Mouse (Mus musculus): ENCODE results near the gene Cacna1e. TPM values are rescaled to one million over a fixed set of nuclear protein-coding genes. Genes with fewer than 3 reads are reported as not detected.

Cacna1e gene
- total and polyA plus RNA-seq, 3 experiments: 0.60 to 8.5 (median 2.5) TPM

- Histone ChIP-seq H3K4me2 (ENCODE audit: insufficient read depth, low read depth, poor library complexity, severe bottlenecking) (no peak overlapping the region), H3K4me3 (replicated peaks in 1 of 3; ENCODE audit: low read depth in 2 of 3, low read length in 2 of 3, poor library complexity in 1 of 3) (no peak overlapping the region), H3K79me2 (replicated peaks; ENCODE audit: control insufficient read depth, extremely low read depth, insufficient read depth, poor library complexity, severe bottlenecking) (no peaks in the 10 kb centered on the region), H3K4me1 (ENCODE audit: control insufficient read depth in 1 of 2, insufficient read depth in 2 of 2) (peaks cover 2 to 33% of the 10 kb centered on the region in 2 experiments; a peak in 2 of 4 replicates), H3K36me3 (replicated peaks in 1 of 2; ENCODE audit: control insufficient read depth in 1 of 2, insufficient read depth in 1 of 2, low read length in 1 of 2) (no peaks in the 10 kb centered on the region), H3K9me3 (replicated peaks; ENCODE audit: low read length) (no peaks in the 10 kb centered on the region), H3K27ac (ENCODE audit: insufficient read depth, low read depth) (no peak overlapping the region), H3K27me3 (replicated peaks) (no peaks in the 10 kb centered on the region), H3K9ac (ENCODE audit: insufficient read depth, low read depth) (no peak overlapping the region)
- DNase-seq (ENCODE audit: extremely low read depth): no peak
- dilution Hi-C loops (cut with MboI; ENCODE audit: extremely low pct_ligation_motif_present, extremely low pct_unique_long_range_greater_than_20kb, low sequenced_read_pairs) (no loop called here), in situ Hi-C loops (cut with MboI; ENCODE audit: low pct_ligation_motif_present, low pct_unique_long_range_greater_than_20kb, low sequenced_read_pairs) (no loop called here)
- no peak for TF ChIP-seq RCOR1 (conservative IDR thresholded peaks at IDR 0.05; ENCODE audit: low read depth, low read length)
- no peak for TF ChIP-seq CTCF (conservative IDR thresholded peaks at IDR 0.05 in 1 of 2, IDR thresholded peaks at IDR 0.05 in 1 of 2; ENCODE audit: low read depth in 2 of 2, low read length in 2 of 2)
These were observed 206.2 kb downstream of the Cacna1e start for GRCm38 (mm10) chr1:154678151-154678550.

GRCm38 (mm10) chr1:154677677-154678076 lies 206.6 kb downstream of the Cacna1e start:
- in situ Hi-C loops (cut with MboI; ENCODE audit: low pct_ligation_motif_present, low pct_unique_long_range_greater_than_20kb, low sequenced_read_pairs) (no loop called here), dilution Hi-C loops (cut with MboI; ENCODE audit: extremely low pct_ligation_motif_present, extremely low pct_unique_long_range_greater_than_20kb, low sequenced_read_pairs) (no loop called here)
- H3K36me3 ChIP-seq (replicated peaks in 1 of 2; ENCODE audit: control insufficient read depth in 1 of 2, insufficient read depth in 1 of 2, low read length in 1 of 2): peaks cover under 1 to 2% of the 10 kb centered on the region in 2 experiments
- H3K9me3 ChIP-seq (replicated peaks; ENCODE audit: low read length): no peaks in the 10 kb centered on the region
- no peak for DNase-seq (ENCODE audit: extremely low read depth)
- H3K4me2 ChIP-seq (ENCODE audit: insufficient read depth, low read depth, poor library complexity, severe bottlenecking): no peak overlapping the region
- TF ChIP-seq BHLHE40 (IDR thresholded peaks at IDR 0.05; ENCODE audit: low read depth, low read length) (no peak), SMC3 (IDR thresholded peaks at IDR 0.05; ENCODE audit: low read depth, low read length) (no peak), MAFK (IDR thresholded peaks at IDR 0.05; ENCODE audit: insufficient replicate concordance, low read length) (no peak), TCF12 (IDR thresholded peaks at IDR 0.05; ENCODE audit: low read depth, low read length) (no peak), USF1 (IDR thresholded peaks at IDR 0.05; ENCODE audit: low read depth, low read length) (no peak), CHD1 (IDR thresholded peaks at IDR 0.05; ENCODE audit: low read depth, low read length) (no peak), MYC (IDR thresholded peaks at IDR 0.05; ENCODE audit: low read depth, low read length) (no peak), JUND (conservative IDR thresholded peaks at IDR 0.05; ENCODE audit: low read depth, low read length) (no peak)
- peaks cover 2 to 30% of the 10 kb centered on the region in 2 experiments; a peak in 2 of 4 replicates for H3K4me1 ChIP-seq (ENCODE audit: control insufficient read depth in 1 of 2, insufficient read depth in 2 of 2)
- no peaks in the 10 kb centered on the region for H3K79me2 ChIP-seq (replicated peaks; ENCODE audit: control insufficient read depth, extremely low read depth, insufficient read depth, poor library complexity, severe bottlenecking)
- no peak overlapping the region for H3K9ac ChIP-seq (ENCODE audit: insufficient read depth, low read depth)
- no peak overlapping the region for H3K4me3 ChIP-seq (replicated peaks in 1 of 3; ENCODE audit: low read depth in 2 of 3, low read length in 2 of 3, poor library complexity in 1 of 3)
- no peak overlapping the region for H3K27ac ChIP-seq (ENCODE audit: insufficient read depth, low read depth)
- no peaks in the 10 kb centered on the region for H3K27me3 ChIP-seq (replicated peaks)

- no peak for DNase-seq (ENCODE audit: extremely low read depth)
- Histone ChIP-seq H3K36me3 (replicated peaks in 1 of 2; ENCODE audit: control insufficient read depth in 1 of 2, insufficient read depth in 1 of 2, low read length in 1 of 2) (peaks cover 0 to 14% of the 10 kb centered on the region in 2 experiments), H3K27ac (ENCODE audit: insufficient read depth, low read depth) (no peak overlapping the region), H3K4me3 (replicated peaks in 1 of 3; ENCODE audit: low read depth in 2 of 3, low read length in 2 of 3, poor library complexity in 1 of 3) (no peak overlapping the region), H3K4me1 (ENCODE audit: control insufficient read depth in 1 of 2, insufficient read depth in 2 of 2) (peaks cover 0 to 2% of the 10 kb centered on the region in 2 experiments; a peak in 2 of 4 replicates), H3K4me2 (ENCODE audit: insufficient read depth, low read depth, poor library complexity, severe bottlenecking) (no peak overlapping the region), H3K79me2 (replicated peaks; ENCODE audit: control insufficient read depth, extremely low read depth, insufficient read depth, poor library complexity, severe bottlenecking) (no peaks in the 10 kb centered on the region), H3K27me3 (replicated peaks) (no peaks in the 10 kb centered on the region), H3K9me3 (replicated peaks; ENCODE audit: low read length) (no peaks in the 10 kb centered on the region), H3K9ac (ENCODE audit: insufficient read depth, low read depth) (no peak overlapping the region)
- TF ChIP-seq ZNF384 (IDR thresholded peaks at IDR 0.05; ENCODE audit: low read depth, low read length) (no peak), MEF2A (IDR thresholded peaks at IDR 0.05; ENCODE audit: borderline replicate concordance, low read depth, low read length) (no peak), BHLHE40 (IDR thresholded peaks at IDR 0.05; ENCODE audit: low read depth, low read length) (no peak), E2F4 (IDR thresholded peaks at IDR 0.05; ENCODE audit: insufficient replicate concordance, low read depth, low read length) (no peak), MYC (IDR thresholded peaks at IDR 0.05; ENCODE audit: low read depth, low read length) (no peak), EP300 (IDR thresholded peaks at IDR 0.05; ENCODE audit: low read length) (no peak), USF2 (conservative IDR thresholded peaks at IDR 0.05; ENCODE audit: low read depth, low read length) (no peak), NELFE (IDR thresholded peaks at IDR 0.05; ENCODE audit: low read depth, low read length) (no peak), ZMIZ1 (IDR thresholded peaks at IDR 0.05; ENCODE audit: low read depth, low read length) (no peak), GABPA (IDR thresholded peaks at IDR 0.05; ENCODE audit: insufficient replicate concordance, low read depth, low read length) (no peak)
- in situ Hi-C loops (cut with MboI; ENCODE audit: low pct_ligation_motif_present, low pct_unique_long_range_greater_than_20kb, low sequenced_read_pairs): no loop called here
- dilution Hi-C loops (cut with MboI; ENCODE audit: extremely low pct_ligation_motif_present, extremely low pct_unique_long_range_greater_than_20kb, low sequenced_read_pairs): no loop called here
These were observed 220.6 kb downstream of the Cacna1e start for GRCm38 (mm10) chr1:154663721-154664120.
